Mouse (Mus musculus) myocyte (in vitro differentiated cells): ENCODE data around the gene Glt1d1. TPM values are rescaled to one million over a fixed set of nuclear protein-coding genes. Genes with fewer than 3 reads are reported as not detected.
"Not testable (repeated sequence)": the region's sequence is repeated elsewhere in the genome, so short reads cannot be mapped to it uniquely, and the experiment has no call there.

ENCODE experiments used
- H3K27me3 ChIP-seq: one replicate; pipeline ENCODE4 v1.6.1; 2011; ENCODE audit not compliant: control insufficient read depth, insufficient read depth, insufficient read length
- H3K36me3 ChIP-seq: one replicate; pipeline ENCODE4 v1.6.1; 2011; ENCODE audit not compliant: control insufficient read depth, insufficient read depth
- H3K4me2 ChIP-seq: one replicate; pipeline ENCODE4 v1.6.1; 2011; ENCODE audit warnings: low read depth, control low read depth
- H3K4me3 ChIP-seq: one replicate; pipeline ENCODE4 v1.5.1; 2011; ENCODE audit warnings: mild to moderate bottlenecking, control low read depth, moderate library complexity
- H3K79me2 ChIP-seq: one replicate; pipeline ENCODE4 v1.6.1; 2011; ENCODE audit not compliant: control insufficient read depth, insufficient read depth
- H3ac ChIP-seq: one replicate; pipeline ENCODE4 v1.6.1; 2011; ENCODE audit not compliant: control insufficient read depth, insufficient read length
- CEBPB ChIP-seq: IDR thresholded peaks from 2 replicates; pipeline ENCODE4 v1.6.1; 2011; ENCODE audit warnings: mild to moderate bottlenecking, moderate library complexity; ENCODE audit not compliant: poor library complexity, insufficient read depth, severe bottlenecking
- E2F4 ChIP-seq: IDR thresholded peaks from one replicate; pipeline ENCODE4 v1.6.1; 2011; ENCODE audit warnings: mild to moderate bottlenecking, control low read depth, moderate library complexity; ENCODE audit not compliant: insufficient read depth
- MAX ChIP-seq: IDR thresholded peaks from one replicate; pipeline ENCODE4 v1.6.1; 2011; ENCODE audit warnings: low read depth, mild to moderate bottlenecking, control low read depth
- MYOD1 ChIP-seq, 3 experiments: IDR thresholded peaks; one replicate each; pipeline ENCODE4 v1.6.1; 2011; ENCODE audit warnings: control low read depth in 2 of 3, low read depth in 2 of 3, mild to moderate bottlenecking in 2 of 3, moderate library complexity in 1 of 3; ENCODE audit not compliant: insufficient read length in 2 of 3, control insufficient read depth in 1 of 3
- MYOG ChIP-seq, 3 experiments: IDR thresholded peaks; one replicate each; pipeline ENCODE4 v1.6.1; 2011; ENCODE audit warnings: control low read depth in 2 of 3, low read depth in 2 of 3, mild to moderate bottlenecking in 2 of 3; ENCODE audit not compliant: insufficient read length in 2 of 3, control insufficient read depth in 1 of 3, insufficient read depth in 1 of 3
- POLR2A ChIP-seq: IDR thresholded peaks from one replicate; pipeline ENCODE4 v1.6.1; 2011; ENCODE audit warnings: low read depth, mild to moderate bottlenecking, control low read depth, moderate library complexity; ENCODE audit not compliant: insufficient read length
- POLR2AphosphoS2 ChIP-seq: IDR thresholded peaks from one replicate; pipeline ENCODE4 v1.6.1; 2011; ENCODE audit warnings: low read depth, control low read depth; ENCODE audit not compliant: insufficient read length
- REST ChIP-seq: IDR thresholded peaks from one replicate; pipeline ENCODE4 v1.6.1; 2011; ENCODE audit warnings: mild to moderate bottlenecking, control low read depth, moderate library complexity; ENCODE audit not compliant: insufficient read depth, insufficient read length
- SRF ChIP-seq: IDR thresholded peaks from one replicate; pipeline ENCODE4 v1.6.1; 2011; ENCODE audit warnings: low read depth; ENCODE audit not compliant: control insufficient read depth, insufficient read length
- TCF12 ChIP-seq: IDR thresholded peaks from one replicate; pipeline ENCODE4 v1.6.1; 2011; ENCODE audit warnings: mild to moderate bottlenecking, control low read depth; ENCODE audit not compliant: poor library complexity, insufficient read depth, severe bottlenecking
- TCF3 ChIP-seq: IDR thresholded peaks from one replicate; pipeline ENCODE4 v1.6.1; 2011; ENCODE audit warnings: low read depth, control low read depth; ENCODE audit not compliant: insufficient read length
- USF1 ChIP-seq: IDR thresholded peaks from one replicate; pipeline ENCODE4 v1.6.1; 2011; ENCODE audit warnings: low read depth, mild to moderate bottlenecking, control low read depth, moderate library complexity
- polyA plus RNA-seq: library from polyadenylated mRNA; unstranded; fragments of >200 nt; fragmentation: generic; extraction: Trizol; gene quantifications from one replicate; pipeline ENCODE4 v1.2.1, GENCODE M21; 2012; ENCODE audit warnings: missing spikeins

The Glt1d1 gene
- polyA plus RNA-seq, 1 experiment: not detected

GRCm38 (mm10) chr5:127730351-127730750 is 98.3 kb downstream of the Glt1d1 start:
- Histone ChIP-seq H3K27me3 (no peaks in the 10 kb centered on the region), H3K79me2 (no peaks in the 10 kb centered on the region), H3ac (no peak overlapping the region), H3K4me3 (no peak overlapping the region), H3K36me3 (no peaks in the 10 kb centered on the region), H3K4me2 (no peak overlapping the region)
- TF ChIP-seq CEBPB (no peak), E2F4 (no peak), REST (no peak), TCF3 (no peak), SRF (no peak), TCF12 (no peak), MAX (no peak)

- Histone ChIP-seq H3ac (no peak overlapping the region), H3K79me2 (no peaks in the 10 kb centered on the region), H3K36me3 (no peaks in the 10 kb centered on the region), H3K4me2 (no peak overlapping the region), H3K4me3 (no peak overlapping the region), H3K27me3 (no peaks in the 10 kb centered on the region)
- no peak for TF ChIP-seq TCF12
- TF ChIP-seq MAX: no peak
- TF ChIP-seq TCF3: no peak
- TF ChIP-seq E2F4: no peak
- no peak for TF ChIP-seq MYOG (IDR thresholded peaks at IDR 0.05; ENCODE audit: control insufficient read depth in 1 of 3, insufficient read depth in 1 of 3, insufficient read length in 2 of 3, low read depth in 2 of 3)
- no peak for TF ChIP-seq CEBPB
- no peak for TF ChIP-seq REST
- no peak for TF ChIP-seq MYOD1 (IDR thresholded peaks at IDR 0.05; ENCODE audit: control insufficient read depth in 1 of 3, insufficient read length in 2 of 3, low read depth in 2 of 3)
- no peak for TF ChIP-seq POLR2AphosphoS2
Measured at GRCm38 (mm10) chr5:127741331-127741730, 109.3 kb downstream of the Glt1d1 start.

GRCm38 (mm10) chr5:127749540-127749939 is 117.5 kb downstream of the Glt1d1 start:
- H3K27me3 ChIP-seq, H3ac ChIP-seq, H3K79me2 ChIP-seq, H3K4me3 ChIP-seq, H3K36me3 ChIP-seq, H3K4me2 ChIP-seq: not testable (repeated sequence)

GRCm38 (mm10) chr5:127751262-127751975 is 119.4 kb downstream of the Glt1d1 start:
- TF ChIP-seq POLR2AphosphoS2 (no peak), E2F4 (no peak), USF1 (no peak), TCF3 (no peak), POLR2A (no peak)
- H3K4me2 ChIP-seq: no peak overlapping the region

GRCm38 (mm10) chr5:127755594-127755993 is 123.5 kb downstream of the Glt1d1 start:
- no peaks in the 10 kb centered on the region for H3K79me2 ChIP-seq
- no peaks in the 10 kb centered on the region for H3K36me3 ChIP-seq
- H3ac ChIP-seq: no peak overlapping the region
- no peak for TF ChIP-seq MAX
- TF ChIP-seq REST: no peak
- TF ChIP-seq MYOD1 (IDR thresholded peaks at IDR 0.05; ENCODE audit: control insufficient read depth in 1 of 3, insufficient read length in 2 of 3, low read depth in 2 of 3): no peak
- no peak for TF ChIP-seq CEBPB
- no peak for TF ChIP-seq SRF
- TF ChIP-seq POLR2AphosphoS2: no peak
- H3K4me2 ChIP-seq: no peak overlapping the region
- no peak overlapping the region for H3K4me3 ChIP-seq
- H3K27me3 ChIP-seq: no peaks in the 10 kb centered on the region

More at GRCm38 (mm10) chr5:127751262-127751975, 119.4 kb downstream of the Glt1d1 start:
- H3K79me2 ChIP-seq: no peaks in the 10 kb centered on the region
- H3K4me3 ChIP-seq: no peak overlapping the region
- H3ac ChIP-seq: no peak overlapping the region
- H3K27me3 ChIP-seq: no peaks in the 10 kb centered on the region
- H3K36me3 ChIP-seq: no peaks in the 10 kb centered on the region

- no peaks in the 10 kb centered on the region for H3K36me3 ChIP-seq
- no peak overlapping the region for H3K4me2 ChIP-seq
- TF ChIP-seq REST (no peak), POLR2AphosphoS2 (no peak), CEBPB (no peak), TCF3 (no peak), SRF (no peak), USF1 (no peak), E2F4 (no peak), MYOG (IDR thresholded peaks at IDR 0.05; ENCODE audit: control insufficient read depth in 1 of 3, insufficient read depth in 1 of 3, insufficient read length in 2 of 3, low read depth in 2 of 3) (no peak), MAX (no peak), POLR2A (no peak), MYOD1 (IDR thresholded peaks at IDR 0.05; ENCODE audit: control insufficient read depth in 1 of 3, insufficient read length in 2 of 3, low read depth in 2 of 3) (no peak), TCF12 (no peak)
- no peak overlapping the region for H3K4me3 ChIP-seq
- no peaks in the 10 kb centered on the region for H3K27me3 ChIP-seq
- no peak overlapping the region for H3ac ChIP-seq
- no peaks in the 10 kb centered on the region for H3K79me2 ChIP-seq
Measured at GRCm38 (mm10) chr5:127756011-127756410, 123.9 kb downstream of the Glt1d1 start.
